Mouse (Mus musculus) intestine, postnatal 0 days (tissue): ENCODE measurements around the gene Heg1. TPM values are rescaled to one million over a fixed set of nuclear protein-coding genes. Genes with fewer than 3 reads are reported as not detected.

ENCODE experiments used
- ATAC-seq: fragments of 200-750 bp; cut with Nextera tagmentation; 2 replicates; pipeline ENCODE4 v1.8.0; 2017; ENCODE audit warnings: mild to moderate bottlenecking, moderate TSS enrichment, moderate library complexity
- H3K27ac ChIP-seq: fragments of 300-500 bp; sonication (generic); 2 replicates; pipeline ENCODE4 v1.5.1; 2014; ENCODE audit warnings: mild to moderate bottlenecking, low read depth, low read length, moderate library complexity
- H3K27me3 ChIP-seq: fragments of 300-500 bp; sonication (generic); replicated peaks from 2 replicates; pipeline ENCODE4 v1.6.1; 2014; ENCODE audit warnings: low read length, mixed read lengths; ENCODE audit not compliant: control insufficient read depth, insufficient read depth
- H3K36me3 ChIP-seq: fragments of 300-500 bp; sonication (generic); 2 replicates; pipeline ENCODE4 v1.6.1; 2014; ENCODE audit warnings: mild to moderate bottlenecking, moderate library complexity; ENCODE audit not compliant: control insufficient read depth, insufficient read depth
- H3K4me1 ChIP-seq: fragments of 300-500 bp; sonication (generic); replicated peaks from 2 replicates; pipeline ENCODE4 v1.6.1; 2014; ENCODE audit warnings: antibody characterized with exemption, low read length, mixed read lengths; ENCODE audit not compliant: control insufficient read depth, insufficient read depth
- H3K4me2 ChIP-seq: fragments of 300-500 bp; sonication (generic); replicated peaks from 2 replicates; pipeline ENCODE4 v1.6.1; 2014; ENCODE audit warnings: low read depth, mild to moderate bottlenecking, moderate library complexity
- H3K4me3 ChIP-seq: fragments of 300-500 bp; sonication (generic); 2 replicates; pipeline ENCODE4 v1.5.1; 2014; ENCODE audit warnings: low read depth, low read length
- H3K9ac ChIP-seq: fragments of 300-500 bp; sonication (generic); 2 replicates; pipeline ENCODE4 v1.6.1; 2014; ENCODE audit warnings: mild to moderate bottlenecking, low read depth, low read length
- H3K9me3 ChIP-seq: fragments of 300-500 bp; sonication (generic); 2 replicates; pipeline ENCODE4 v1.6.1; 2016; ENCODE audit warnings: mixed run types; ENCODE audit not compliant: control insufficient read depth
- CTCF ChIP-seq: sonication (generic); IDR thresholded peaks from 2 replicates; pipeline ENCODE4 v1.5.1; 2016; ENCODE audit warnings: low read depth, mild to moderate bottlenecking, control low read depth, antibody characterized with exemption, moderate library complexity
- WGBS: fragments of 180-500 bp; shearing (Covaris S2); extraction: QIAGEN DNeasy Blood & Tissue Kit; methylation state at CpG from one replicate; pipeline ENCODE4 v1.1.7; 2014; 5-methylcytosine and 5-hydroxymethylcytosine counted together
- polyA plus RNA-seq: library from polyadenylated mRNA; unstranded; fragments of >200 nt; fragmentation: Nextera tagmentation; extraction: Ambion mirVana; gene quantifications from 2 replicates; pipeline ENCODE4 v1.2.1, GENCODE M21; 2015

Gene Heg1
- polyA plus RNA-seq, 1 experiment from 2014 or later, result 11.6 TPM

- ATAC-seq, result no peak
Observed at GRCm38 (mm10) chr16:33698277-33698790, 14.2 kb downstream of the Heg1 start.

GRCm38 (mm10) chr16:33700584-33700983, 16.4 kb downstream of the Heg1 start:
- H3K9ac ChIP-seq, result no peak overlapping the region
- TF ChIP-seq CTCF, result no peak

More at GRCm38 (mm10) chr16:33698277-33698790, 14.2 kb downstream of the Heg1 start:
- H3K9ac ChIP-seq, result no peak overlapping the region
- H3K4me1 ChIP-seq, result no peaks in the 10 kb centered on the region
- no peak overlapping the region for H3K4me2 ChIP-seq
- no peaks in the 10 kb centered on the region for H3K36me3 ChIP-seq
- TF ChIP-seq CTCF, result no peak
- no peaks in the 10 kb centered on the region for H3K9me3 ChIP-seq
- 40% methylated on average over 12 of the region's 12 CpGs for WGBS
- H3K27ac ChIP-seq, result peak overlapping the region; percentile 29; the same call in 1 of the 2 replicates
- no peak overlapping the region for H3K4me3 ChIP-seq
- no peaks in the 10 kb centered on the region for H3K27me3 ChIP-seq

DNA sequence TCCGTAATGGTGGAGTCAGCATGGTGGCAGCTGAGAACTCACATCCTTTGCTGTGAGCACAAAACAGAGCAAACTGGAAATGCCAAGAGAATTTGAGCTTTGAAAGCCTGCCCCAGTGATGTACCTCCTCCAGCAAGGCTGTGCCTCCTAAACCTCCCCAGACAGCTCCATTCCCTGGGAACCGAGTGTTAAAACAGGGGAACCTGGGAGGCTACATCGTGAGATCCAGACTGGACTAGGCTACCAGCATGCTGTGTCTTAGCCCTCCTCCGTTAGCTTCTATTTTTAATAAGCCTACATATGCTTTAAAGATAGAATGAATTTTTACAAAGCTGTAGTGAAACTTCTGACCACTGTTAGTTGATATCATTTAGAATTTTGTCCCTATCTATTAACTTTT, 17.7 kb downstream of the Heg1 start:
- H3K36me3 ChIP-seq, result no peaks in the 10 kb centered on the region
- 90% methylated on average over 4 of the region's 4 CpGs for WGBS
- no peak for TF ChIP-seq CTCF
- H3K27ac ChIP-seq, result no peak overlapping the region
- no peaks in the 10 kb centered on the region for H3K9me3 ChIP-seq
- no peak overlapping the region for H3K9ac ChIP-seq
- H3K27me3 ChIP-seq, result no peaks in the 10 kb centered on the region
- no peaks in the 10 kb centered on the region for H3K4me1 ChIP-seq
- ATAC-seq, result no peak
- H3K4me2 ChIP-seq, result no peak overlapping the region
- no peak overlapping the region for H3K4me3 ChIP-seq

More at GRCm38 (mm10) chr16:33700584-33700983, 16.4 kb downstream of the Heg1 start:
- no peaks in the 10 kb centered on the region for H3K27me3 ChIP-seq
- no peaks in the 10 kb centered on the region for H3K4me1 ChIP-seq
- H3K4me3 ChIP-seq, result no peak overlapping the region
- no peak for ATAC-seq
- no peaks in the 10 kb centered on the region for H3K36me3 ChIP-seq
- H3K9me3 ChIP-seq, result no peaks in the 10 kb centered on the region
- H3K4me2 ChIP-seq, result no peak overlapping the region
- no peak overlapping the region for H3K27ac ChIP-seq
- WGBS, result 79% methylated on average over 5 of the region's 5 CpGs

DNA sequence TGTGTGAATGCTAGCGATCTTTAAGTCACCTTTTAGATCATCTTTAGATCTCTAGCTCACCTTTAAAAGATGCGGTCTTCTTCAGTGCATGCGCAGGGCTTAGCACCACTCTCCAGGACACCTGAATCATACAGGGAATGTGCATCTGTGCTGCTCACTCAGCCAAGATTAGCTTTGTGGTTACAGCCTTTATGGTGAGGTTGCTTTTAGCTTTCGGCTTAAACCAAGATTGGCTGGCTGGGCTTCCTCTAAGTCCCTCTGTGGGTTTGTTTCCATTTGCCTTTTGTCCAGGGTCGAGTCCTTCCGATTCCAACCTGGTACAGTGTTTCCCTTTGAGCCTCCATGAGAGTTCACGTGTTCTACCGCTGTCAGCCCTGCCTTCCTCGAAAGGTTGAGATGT, 20.1 kb downstream of the Heg1 start:
- H3K27me3 ChIP-seq, result no peaks in the 10 kb centered on the region
- no peak for TF ChIP-seq CTCF
- no peaks in the 10 kb centered on the region for H3K4me1 ChIP-seq
- no peak overlapping the region for H3K4me3 ChIP-seq
- H3K9me3 ChIP-seq, result no peaks in the 10 kb centered on the region
- 87% methylated on average over 9 of the region's 9 CpGs for WGBS
- no peak for ATAC-seq
- no peak overlapping the region for H3K9ac ChIP-seq
- H3K36me3 ChIP-seq, result no peaks in the 10 kb centered on the region
- no peak overlapping the region for H3K27ac ChIP-seq
- H3K4me2 ChIP-seq, result no peak overlapping the region

GRCm38 (mm10) chr16:33705258-33705657, 21.1 kb downstream of the Heg1 start:
- ATAC-seq, result no peak
- Histone ChIP-seq H3K27ac (no peak overlapping the region), H3K27me3 (no peaks in the 10 kb centered on the region), H3K4me3 (no peak overlapping the region), H3K9ac (no peak overlapping the region), H3K36me3 (no peaks in the 10 kb centered on the region), H3K9me3 (no peaks in the 10 kb centered on the region), H3K4me2 (no peak overlapping the region), H3K4me1 (no peaks in the 10 kb centered on the region)
- no peak for TF ChIP-seq CTCF
- WGBS, result 21% methylated on average over 6 of the region's 6 CpGs

- Histone ChIP-seq H3K27me3 (no peaks in the 10 kb centered on the region), H3K4me2 (no peak overlapping the region), H3K36me3 (no peaks in the 10 kb centered on the region), H3K4me1 (no peaks in the 10 kb centered on the region), H3K27ac (no peak overlapping the region), H3K9me3 (no peaks in the 10 kb centered on the region), H3K9ac (no peak overlapping the region), H3K4me3 (no peak overlapping the region)
- ATAC-seq, result no peak
- no peak for TF ChIP-seq CTCF
- WGBS, result 89% methylated on average over 14 of the region's 14 CpGs
Observed at GRCm38 (mm10) chr16:33706111-33706890, 22.1 kb downstream of the Heg1 start.
